ENCODE assay signal across 12 mouse cellular contexts in the genomic region with DNA sequence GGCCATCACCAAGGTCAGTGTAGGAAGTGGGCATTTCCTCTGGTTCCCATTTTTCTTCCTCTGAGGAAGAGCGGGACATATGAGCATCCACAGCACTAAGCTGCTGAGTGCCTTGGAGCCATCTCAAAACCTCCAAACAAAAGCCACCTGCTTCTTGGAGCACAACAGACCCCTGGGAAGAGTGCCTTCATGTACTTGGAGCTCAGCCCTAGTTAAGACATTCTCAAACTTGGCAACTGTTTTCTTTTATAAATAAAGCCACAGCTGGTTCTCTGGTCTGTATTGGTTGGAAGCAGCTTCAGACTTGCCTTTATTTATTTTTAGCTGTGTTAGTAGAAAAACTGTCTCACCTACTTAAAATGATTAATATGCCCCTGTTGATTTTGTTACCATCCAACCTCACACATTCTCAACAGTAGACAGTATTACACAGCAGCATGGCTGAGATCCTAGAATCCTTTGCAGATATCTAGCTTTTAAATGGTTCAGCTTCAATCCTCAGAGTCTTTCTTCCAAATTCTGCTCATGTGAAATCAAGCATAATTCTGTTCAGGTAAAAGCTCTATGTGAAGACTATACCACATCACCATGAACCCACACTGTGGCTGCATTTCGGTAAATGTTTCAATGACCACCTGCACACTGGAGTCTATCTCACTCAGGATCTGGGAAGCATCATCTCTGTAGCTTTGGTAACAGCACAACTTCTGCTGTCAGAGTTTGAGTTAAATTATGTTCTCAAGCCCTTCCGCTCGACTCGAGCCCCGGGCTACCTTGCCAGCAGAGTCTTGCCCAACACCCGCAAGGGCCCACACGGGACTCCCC.
A peak's percentile ranks its signal among the peaks of the same experiment; 100 is the strongest.
DNase-seq lines count a peak whose midpoint lies in the region; ATAC-seq lines count a peak whose summit lies in the region.
"Had no signal": no experiment of that assay in that cellular context is flagged by ENCODE, and none has a peak within 500 bp of the region (broad histone marks: within the 10 kb centered on the region; RNA-seq: fewer than 3 reads in every experiment).

No protein-coding gene starts in this region.

- no peaks in the 10 kb centered on the region for H3K36me3 ChIP-seq in heart, embryonic 16.5 days (ENCODE audit: control insufficient read depth, insufficient read depth)
- H3K36me3 ChIP-seq in neural tube, embryonic 15.5 days: no peaks in the 10 kb centered on the region
- H3K36me3 ChIP-seq: embryonic facial prominence, embryonic 12.5 days; midbrain, embryonic 12.5 days had no signal

- H3K9me3 ChIP-seq in heart, embryonic 16.5 days (replicated peaks; ENCODE audit: control insufficient read depth, low read length): no peaks in the 10 kb centered on the region
- no peaks in the 10 kb centered on the region for H3K9me3 ChIP-seq in neural tube, embryonic 15.5 days (replicated peaks)
- H3K9me3 ChIP-seq: embryonic facial prominence, embryonic 12.5 days; midbrain, embryonic 12.5 days had no signal

- no peak overlapping the region; the same call in 1 of the 2 replicates for H3K27ac ChIP-seq in heart, embryonic 16.5 days (ENCODE audit: low read length)
- H3K27ac ChIP-seq in neural tube, embryonic 15.5 days (replicated peaks): no peak overlapping the region
- H3K27ac ChIP-seq: embryonic facial prominence, embryonic 12.5 days; midbrain, embryonic 12.5 days had no signal

- H3K9ac ChIP-seq in heart, embryonic 16.5 days (ENCODE audit: low read length): no peak overlapping the region
- H3K9ac ChIP-seq in neural tube, embryonic 15.5 days (replicated peaks): no peak overlapping the region
- H3K9ac ChIP-seq: embryonic facial prominence, embryonic 12.5 days; midbrain, embryonic 12.5 days had no signal

- H3K4me2 ChIP-seq in heart, embryonic 16.5 days (ENCODE audit: low read depth, low read length): no peak overlapping the region
- H3K4me2 ChIP-seq in neural tube, embryonic 15.5 days: no peak overlapping the region
- H3K4me2 ChIP-seq: embryonic facial prominence, embryonic 12.5 days; midbrain, embryonic 12.5 days had no signal

- DNase-seq in cerebellum, postnatal 10 days: peak; percentile 21 to 29
- no peak for DNase-seq in cerebellum, postnatal 36 days
- peak; percentile 14 for DNase-seq in layer of hippocampus, adult 9-11 months
- no peak for DNase-seq in layer of hippocampus, postnatal 36 days
- DNase-seq in lung, postnatal 10 days: peak; percentile 48
- DNase-seq: right cerebral cortex, adult 18-20 months had no signal

- no peaks in the 10 kb centered on the region for H3K27me3 ChIP-seq in heart, embryonic 16.5 days (ENCODE audit: control insufficient read depth, insufficient read depth, low read length)
- H3K27me3 ChIP-seq in neural tube, embryonic 15.5 days (replicated peaks): no peaks in the 10 kb centered on the region
- H3K27me3 ChIP-seq: embryonic facial prominence, embryonic 12.5 days; midbrain, embryonic 12.5 days; Patski had no signal

- H3K4me3 ChIP-seq in heart, embryonic 16.5 days (ENCODE audit: low read length): no peak overlapping the region
- H3K4me3 ChIP-seq in neural tube, embryonic 15.5 days (replicated peaks): no peak overlapping the region
- H3K4me3 ChIP-seq: embryonic facial prominence, embryonic 12.5 days; midbrain, embryonic 12.5 days had no signal

- peak; percentile 80; the same call in 1 of the 2 replicates for ATAC-seq in heart, embryonic 16.5 days (replicated peaks; ENCODE audit: extremely low read depth, insufficient read depth, low FRiP score)
- ATAC-seq in monocyte, adult 5-6 weeks (replicated peaks; ENCODE audit: insufficient number of reproducible peaks, low FRiP score, low TSS enrichment, poor library complexity, severe bottlenecking): no peak
- no peak for ATAC-seq in neural tube, embryonic 15.5 days (ENCODE audit: low FRiP score)
- ATAC-seq: Patski had no signal

- 0 out of 2 replicates have a peak, but pooled peaks cover 3% of the 10 kb centered on the region for H3K4me1 ChIP-seq in heart, embryonic 16.5 days (ENCODE audit: control insufficient read depth, insufficient read depth, low read length)
- H3K4me1 ChIP-seq in neural tube, embryonic 15.5 days: no peaks in the 10 kb centered on the region
- H3K4me1 ChIP-seq: embryonic facial prominence, embryonic 12.5 days; midbrain, embryonic 12.5 days had no signal

- 84% methylated on average over 7 of the region's 8 CpGs for WGBS in heart, embryonic 16.5 days
- WGBS in neural tube, embryonic 15.5 days: 84% methylated on average over 8 of the region's 8 CpGs

Comparison
In these comparisons a context has a peak if more than half of its experiments do, and no peak if none do; other contexts are left out.
1. DNase-seq: peak in cerebellum, postnatal 10 days (2 of 2), layer of hippocampus, adult 9-11 months (single experiment) and lung, postnatal 10 days (single experiment); none in cerebellum, postnatal 36 days (0 of 2) and layer of hippocampus, postnatal 36 days (0 of 2).